17 mouse cellular contexts compared by ENCODE assay signal in genomic region chr4:55733223-55733622, GRCm38 (mm10).
DNase-seq lines count a peak whose midpoint lies in the region; ATAC-seq and TF ChIP-seq lines count a peak whose summit lies in the region.
"Had no signal": no experiment of that assay in that cellular context is flagged by ENCODE, and none has a peak within 500 bp of the region (broad histone marks: within the 10 kb centered on the region; RNA-seq: fewer than 3 reads in every experiment).

No protein-coding gene starts in this region.

- 45% methylated on average over 4 of the region's 4 CpGs for WGBS in heart, adult 2 months
- WGBS in heart, embryonic 11.5 days (ENCODE audit: insufficient replicate concordance) = 37% methylated on average over 4 of the region's 4 CpGs
- 39% methylated on average over 4 of the region's 4 CpGs for whole genome bisulfite sequencing in lung, postnatal 0 days
- 39% methylated on average over 4 of the region's 4 CpGs for WGBS in lung, adult 2 months

- no peaks in the 10 kb centered on the region for H3K79me2 ChIP-seq in heart, adult 2 months (replicated peaks; ENCODE audit: control insufficient read depth, insufficient read depth, low read length)

- no peaks in the 10 kb centered on the region for H3K27me3 ChIP-seq in heart, adult 2 months (ENCODE audit: control insufficient read depth, insufficient read depth, low read length)
- H3K27me3 ChIP-seq in heart, embryonic 11.5 days (ENCODE audit: control insufficient read depth, insufficient read depth, low read length) = peaks cover 3% of the 10 kb centered on the region; the same call in 1 of the 2 replicates
- H3K27me3 ChIP-seq in lung, postnatal 0 days (replicated peaks; ENCODE audit: insufficient read depth, low read length) = 0 out of 2 replicates have a peak, but pooled peaks cover 6% of the 10 kb centered on the region
- H3K27me3 ChIP-seq: forebrain, embryonic 13.5 days; hindbrain, embryonic 15.5 days; limb, embryonic 15.5 days; midbrain, embryonic 12.5 days had no signal

- H3K4me3 ChIP-seq in heart, adult 2 months = no peak overlapping the region
- no peak overlapping the region for H3K4me3 ChIP-seq in heart, embryonic 11.5 days (ENCODE audit: low read depth, low read length)
- H3K4me3 ChIP-seq in lung, postnatal 0 days (ENCODE audit: low read depth, low read length) = no peak overlapping the region
- no peak overlapping the region for H3K4me3 ChIP-seq in lung, adult 2 months (replicated peaks; ENCODE audit: extremely low read depth, low read depth, low read length)
- H3K4me3 ChIP-seq: forebrain, embryonic 13.5 days; hindbrain, embryonic 15.5 days; limb, embryonic 15.5 days; midbrain, embryonic 12.5 days had no signal

- peaks cover 15% of the 10 kb centered on the region for H3K4me1 ChIP-seq in heart, adult 2 months (ENCODE audit: control insufficient read depth, insufficient read depth, low read length)
- no peaks in the 10 kb centered on the region for H3K4me1 ChIP-seq in heart, embryonic 11.5 days (ENCODE audit: control insufficient read depth, insufficient read depth, low read length)
- H3K4me1 ChIP-seq in lung, postnatal 0 days (ENCODE audit: insufficient read depth, low read depth, low read length) = no peaks in the 10 kb centered on the region
- H3K4me1 ChIP-seq in lung, adult 2 months (ENCODE audit: control insufficient read depth, insufficient read depth, low read length) = peaks cover 6% of the 10 kb centered on the region

- H3K27ac ChIP-seq in heart, adult 2 months = peak overlapping the region; percentile 51
- H3K27ac ChIP-seq in heart, embryonic 11.5 days (ENCODE audit: low read depth, low read length) = no peak overlapping the region
- no peak overlapping the region for H3K27ac ChIP-seq in lung, postnatal 0 days (ENCODE audit: low read length)
- H3K27ac ChIP-seq: forebrain, embryonic 13.5 days; hindbrain, embryonic 15.5 days; limb, embryonic 15.5 days; midbrain, embryonic 12.5 days had no signal

- peak; percentile 28 to 42 for DNase-seq in heart, adult 2 months
- DNase-seq in lung, postnatal 0 days (ENCODE audit: low spot score) = peak; percentile 15
- DNase-seq in lung, adult 2 months = no peak
- peak; percentile 62 for DNase-seq in NIH3T3 (ENCODE audit: low read depth)
- peak; percentile 26 for DNase-seq in skeletal muscle tissue, adult 2 months (ENCODE audit: low read depth, low spot score)
- DNase-seq in MN1 (ENCODE audit: low spot score) = no peak
- DNase-seq in urinary bladder, postnatal 4 days (ENCODE audit: low spot score in 2 of 2) = no peak
- DNase-seq: cerebellum, adult 11 months; cerebellum, postnatal 14 days; embryo, embryonic 11 days; kidney, adult 11 months; right cerebral cortex, postnatal 25 days had no signal

- H3K9me3 ChIP-seq in heart, embryonic 11.5 days (replicated peaks; ENCODE audit: control insufficient read depth, low read length) = no peaks in the 10 kb centered on the region
- H3K9me3 ChIP-seq in lung, postnatal 0 days (ENCODE audit: low read length) = no peaks in the 10 kb centered on the region
- H3K9me3 ChIP-seq: forebrain, embryonic 13.5 days; hindbrain, embryonic 15.5 days; limb, embryonic 15.5 days; midbrain, embryonic 12.5 days had no signal

- H3K4me2 ChIP-seq in heart, embryonic 11.5 days = no peak overlapping the region
- no peak overlapping the region for H3K4me2 ChIP-seq in lung, postnatal 0 days (replicated peaks; ENCODE audit: low read depth, low read length)
- H3K4me2 ChIP-seq: forebrain, embryonic 13.5 days; hindbrain, embryonic 15.5 days; limb, embryonic 15.5 days; midbrain, embryonic 12.5 days had no signal

- no peaks in the 10 kb centered on the region for H3K36me3 ChIP-seq in heart, adult 2 months (ENCODE audit: control insufficient read depth, insufficient read depth, low read length)
- H3K36me3 ChIP-seq in heart, embryonic 11.5 days (ENCODE audit: control insufficient read depth, insufficient read depth, low read length) = no peaks in the 10 kb centered on the region
- no peaks in the 10 kb centered on the region for H3K36me3 ChIP-seq in lung, postnatal 0 days (ENCODE audit: insufficient read depth, low read length)
- H3K36me3 ChIP-seq: hindbrain, embryonic 15.5 days; limb, embryonic 15.5 days; midbrain, embryonic 12.5 days had no signal

- ATAC-seq in heart, embryonic 11.5 days (replicated peaks; ENCODE audit: insufficient number of reproducible peaks, low FRiP score, low TSS enrichment) = no peak
- ATAC-seq in lung, postnatal 0 days = peak; percentile 16; the same call in 1 of the 2 replicates
- ATAC-seq: forebrain, embryonic 13.5 days had no signal

- TF ChIP-seq POLR2A in heart, adult 2 months (IDR thresholded peaks at IDR 0.05; ENCODE audit: insufficient read depth, low read depth, low read length) = no peak
- no peak for TF ChIP-seq POLR2A in lung, adult 2 months (IDR thresholded peaks at IDR 0.05; ENCODE audit: borderline replicate concordance, extremely low read depth, low read depth, low read length)

- no peak overlapping the region for H3K9ac ChIP-seq in heart, adult 2 months (ENCODE audit: low read depth, low read length)
- no peak overlapping the region for H3K9ac ChIP-seq in heart, embryonic 11.5 days (ENCODE audit: low read depth, low read length)
- no peak overlapping the region for H3K9ac ChIP-seq in lung, postnatal 0 days (replicated peaks; ENCODE audit: low read depth)
- H3K9ac ChIP-seq: forebrain, embryonic 13.5 days; hindbrain, embryonic 15.5 days; limb, embryonic 15.5 days; midbrain, embryonic 12.5 days had no signal

- TF ChIP-seq CTCF in heart, adult 2 months (IDR thresholded peaks at IDR 0.05) = no peak
- no peak for TF ChIP-seq CTCF in lung, postnatal 0 days (IDR thresholded peaks at IDR 0.05)
- TF ChIP-seq CTCF in lung, adult 2 months (IDR thresholded peaks at IDR 0.05; ENCODE audit: insufficient read depth, low read length) = no peak

- intact Hi-C loops in heart, adult 2 months (cut with DNase I) = no loop called here

- TF ChIP-seq EP300 in heart, adult 2 months (IDR thresholded peaks at IDR 0.05; ENCODE audit: insufficient read depth, low read depth, low read length) = 0 out of 2 replicates have a peak, but pooled peaks have one; percentile 8
- no peak for TF ChIP-seq EP300 in lung, postnatal 0 days (IDR thresholded peaks at IDR 0.05)

Comparison
In these comparisons a context has a peak if more than half of its experiments do, and no peak if none do; other contexts are left out.
1. DNase-seq: peak in heart, adult 2 months (2 of 2), lung, postnatal 0 days (single experiment), NIH3T3 (single experiment) and skeletal muscle tissue, adult 2 months (single experiment); none in lung, adult 2 months (single experiment), MN1 (single experiment) and urinary bladder, postnatal 4 days (0 of 2).